Mouse (Mus musculus) testis, postnatal 14 days (tissue): ENCODE results near the gene Cyp1a1.
A peak's percentile ranks its signal among the peaks of the same experiment; 100 is the strongest.

Experiments used
- DNase-seq: peaks from one replicate; pipeline ENCODE4 v3.0.0; 2021; ENCODE audit warnings: low spot score

Cyp1a1 gene

GRCm38 (mm10) chr9:57656631-57657350 is 30.9 kb upstream of the Cyp1a1 start:
- no peak for DNase-seq

GRCm38 (mm10) chr9:57657843-57658242 is 29.9 kb upstream of the Cyp1a1 start:
- no peak for DNase-seq

- no peak for DNase-seq
Observed at GRCm38 (mm10) chr9:57658970-57659369, 28.8 kb upstream of the Cyp1a1 start.

- DNase-seq: no peak
Observed at GRCm38 (mm10) chr9:57659774-57660173, 28.0 kb upstream of the Cyp1a1 start.

GRCm38 (mm10) chr9:57660501-57660900 is 27.2 kb upstream of the Cyp1a1 start:
- DNase-seq: no peak

- no peak for DNase-seq
Observed at GRCm38 (mm10) chr9:57661552-57661951, 26.2 kb upstream of the Cyp1a1 start.

GRCm38 (mm10) chr9:57664616-57665015 is 23.1 kb upstream of the Cyp1a1 start:
- no peak for DNase-seq

GRCm38 (mm10) chr9:57666536-57666935 is 21.2 kb upstream of the Cyp1a1 start:
- DNase-seq: no peak

- DNase-seq: no peak
Observed at GRCm38 (mm10) chr9:57667136-57667535, 20.6 kb upstream of the Cyp1a1 start.

GRCm38 (mm10) chr9:57667817-57668216 is 19.9 kb upstream of the Cyp1a1 start:
- no peak for DNase-seq

GRCm38 (mm10) chr9:57668277-57668676 is 19.5 kb upstream of the Cyp1a1 start:
- DNase-seq: no peak

GRCm38 (mm10) chr9:57669566-57669965 is 18.2 kb upstream of the Cyp1a1 start:
- no peak for DNase-seq

- DNase-seq: no peak
Observed at GRCm38 (mm10) chr9:57671037-57671436, 16.7 kb upstream of the Cyp1a1 start.

GRCm38 (mm10) chr9:57671500-57671899 is 16.2 kb upstream of the Cyp1a1 start:
- no peak for DNase-seq

GRCm38 (mm10) chr9:57681411-57681810 is 6.3 kb upstream of the Cyp1a1 start:
- peak; percentile 71 for DNase-seq

GRCm38 (mm10) chr9:57683520-57683919 is 4.2 kb upstream of the Cyp1a1 start, which contains the start of gene Cyp1a2:
Cyp1a2 (minus strand) TSS chr9:57683703.
- no peak for DNase-seq

GRCm38 (mm10) chr9:57686011-57686410 is 1.7 kb upstream of the Cyp1a1 start:
- DNase-seq: no peak

- DNase-seq: no peak
Observed at GRCm38 (mm10) chr9:57688158-57688557, 430 bp downstream of the Cyp1a1 start.

- DNase-seq: no peak
Observed at GRCm38 (mm10) chr9:57688606-57689005, 878 bp downstream of the Cyp1a1 start.

- no peak for DNase-seq
Observed at GRCm38 (mm10) chr9:57694108-57694507, 6.4 kb downstream of the Cyp1a1 start.

- DNase-seq: no peak
Observed at GRCm38 (mm10) chr9:57696380-57697285, 8.9 kb downstream of the Cyp1a1 start.

GRCm38 (mm10) chr9:57697380-57697779 is 9.7 kb downstream of the Cyp1a1 start:
- no peak for DNase-seq
